Mouse (Mus musculus): ENCODE measurements around the gene Cox5b.

DNA sequence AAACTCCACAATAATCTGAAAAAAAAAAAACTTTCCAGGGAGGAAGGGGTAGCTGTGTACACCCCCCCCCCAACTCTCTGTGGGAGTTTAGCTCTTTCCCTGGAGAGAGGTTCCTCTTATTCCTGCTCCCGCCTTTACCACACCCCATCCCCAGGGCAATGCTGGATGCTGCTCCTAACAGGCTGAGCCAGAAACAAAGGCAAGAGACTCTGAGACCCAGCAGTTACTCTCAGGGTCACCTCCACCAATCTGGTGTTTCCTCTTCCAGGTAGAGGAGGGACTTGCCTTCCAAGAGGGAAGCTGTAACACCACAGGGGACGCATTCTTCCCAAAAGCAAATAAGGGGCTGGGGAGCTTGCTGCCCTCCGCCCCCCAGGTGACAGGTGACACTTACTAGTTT lies 16.5 kb downstream of the Cox5b start:
- TF ChIP-seq EP300 (IDR thresholded peaks at IDR 0.05; ENCODE audit: low read depth) (no peak), CTCF (IDR thresholded peaks at IDR 0.05; ENCODE audit: low read depth) (no peak)

All from liver, postnatal 0 days (tissue).